Mouse (Mus musculus): ENCODE measurements around the gene Kctd18.

Kctd18 gene

GRCm38 (mm10) chr1:57989052-57989600 is 29.6 kb downstream of the Kctd18 start:
- no peak for DNase-seq (ENCODE audit: low spot score)

- DNase-seq (ENCODE audit: low spot score), result no peak
Observed at GRCm38 (mm10) chr1:57976860-57977259, 41.9 kb downstream of the Kctd18 start.

DNA sequence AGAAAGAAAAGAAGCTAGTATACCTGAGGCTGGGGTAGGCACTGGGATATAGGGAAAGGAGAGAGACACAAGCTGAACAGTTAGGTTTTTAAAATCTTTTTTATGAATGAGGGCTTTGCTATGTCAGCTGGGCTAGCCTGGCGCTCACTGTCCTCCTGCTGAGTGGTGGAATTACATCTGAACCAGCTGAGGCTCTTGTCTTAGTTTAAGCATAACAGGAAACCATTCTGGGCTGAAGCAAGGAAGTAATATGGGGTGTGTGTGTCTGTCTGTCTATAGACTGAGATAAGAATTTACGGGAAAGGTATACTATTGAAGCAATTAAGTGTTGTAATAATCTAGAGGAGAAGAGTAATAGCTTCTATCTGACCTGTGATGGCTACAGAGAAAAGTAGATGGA is 47.2 kb downstream of the Kctd18 start:
- no peak for DNase-seq (ENCODE audit: low spot score)

- DNase-seq (ENCODE audit: low spot score), result peak; percentile 91
Observed at GRCm38 (mm10) chr1:57969327-57970271, 49.2 kb downstream of the Kctd18 start.

DNA sequence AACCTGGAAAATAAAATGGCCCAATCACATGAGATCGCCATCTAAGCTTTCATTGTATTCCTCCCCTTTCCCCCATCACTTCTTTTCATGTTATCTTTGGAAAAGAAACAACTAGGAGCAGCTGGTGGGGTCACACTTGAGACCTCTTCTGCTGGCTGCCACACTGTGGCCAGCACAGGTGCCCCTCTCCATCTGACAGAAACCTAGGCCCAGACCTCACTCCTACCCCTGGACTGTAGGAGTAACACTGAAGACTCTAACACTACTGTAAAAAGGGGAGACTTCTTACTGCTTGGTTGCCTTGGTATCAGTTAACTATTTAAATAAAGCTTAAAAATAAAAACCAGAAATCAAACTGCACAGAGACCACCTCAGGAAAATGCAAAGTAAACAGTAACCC is 63.0 kb downstream of the Kctd18 start:
- no peak for DNase-seq (ENCODE audit: low spot score)

DNA sequence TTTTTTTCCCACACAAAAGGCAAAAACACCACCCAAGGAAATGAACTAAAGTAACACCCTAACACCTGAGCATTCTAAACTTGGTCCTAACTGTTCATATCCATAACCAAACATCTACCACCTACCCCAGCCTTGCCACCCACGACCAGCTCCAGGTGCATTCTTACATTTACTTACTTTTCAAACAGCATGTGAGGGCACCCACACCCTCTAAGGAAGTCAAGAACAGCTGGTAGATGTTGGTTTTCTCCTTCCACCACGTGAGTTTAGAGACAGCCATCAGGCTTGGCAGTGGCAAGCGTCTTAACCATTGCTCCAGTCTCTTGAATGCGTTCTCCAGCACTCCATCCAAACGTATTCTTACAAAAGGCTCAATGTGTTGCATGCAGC is 64.4 kb downstream of the Kctd18 start:
- no peak for DNase-seq (ENCODE audit: low spot score)

GRCm38 (mm10) chr1:57953586-57954375 is 65.0 kb downstream of the Kctd18 start:
- no peak for DNase-seq (ENCODE audit: low spot score)

DNA sequence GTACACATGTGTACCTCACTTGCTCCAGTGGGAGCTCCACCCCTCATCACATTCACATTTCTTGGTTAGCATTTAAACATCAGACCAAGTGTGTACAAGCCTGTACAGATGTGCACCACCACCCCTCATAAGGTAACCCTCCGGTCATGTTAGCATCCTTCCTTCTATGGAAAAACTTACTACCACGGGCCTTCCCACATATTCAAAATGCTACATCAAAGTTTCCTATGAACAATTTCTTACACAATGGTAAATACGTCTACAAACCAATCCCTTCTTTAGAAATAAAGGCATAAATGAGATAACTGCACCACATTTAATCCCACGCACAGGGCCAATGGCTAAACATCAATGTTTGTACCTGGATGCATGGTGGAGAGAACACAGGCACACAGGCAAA is 66.2 kb downstream of the Kctd18 start:
- DNase-seq (ENCODE audit: low spot score), result no peak

GRCm38 (mm10) chr1:57949716-57950115 is 69.0 kb downstream of the Kctd18 start:
- no peak for DNase-seq (ENCODE audit: low spot score)

DNA sequence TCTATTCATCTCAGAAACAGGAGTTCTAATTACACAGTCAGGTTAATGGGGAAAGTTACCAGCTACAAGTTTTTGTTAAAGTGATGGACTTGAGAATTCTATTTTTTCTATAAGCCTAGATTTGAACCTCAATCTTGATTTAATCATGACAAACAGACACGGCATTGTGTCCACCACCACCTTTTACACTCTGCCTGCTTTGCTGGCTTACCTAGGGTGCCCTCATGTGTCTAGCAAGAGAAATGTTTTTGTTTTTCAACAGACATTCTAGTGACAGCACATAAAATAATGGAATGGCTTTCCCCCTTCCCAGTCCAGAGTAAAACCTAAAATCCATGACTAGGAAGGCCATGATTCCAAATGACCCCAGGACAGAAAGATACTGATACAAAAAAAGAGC is 69.6 kb downstream of the Kctd18 start:
- no peak for DNase-seq (ENCODE audit: low spot score)

- no peak for DNase-seq (ENCODE audit: low spot score)
Observed at GRCm38 (mm10) chr1:57947552-57948347, 71.0 kb downstream of the Kctd18 start.

GRCm38 (mm10) chr1:57942215-57942614 is 76.5 kb downstream of the Kctd18 start:
- DNase-seq (ENCODE audit: low spot score), result no peak

GRCm38 (mm10) chr1:57941734-57942133 is 77.0 kb downstream of the Kctd18 start:
- DNase-seq (ENCODE audit: low spot score), result no peak

GRCm38 (mm10) chr1:57941095-57941494 is 77.7 kb downstream of the Kctd18 start:
- DNase-seq (ENCODE audit: low spot score), result no peak

DNA sequence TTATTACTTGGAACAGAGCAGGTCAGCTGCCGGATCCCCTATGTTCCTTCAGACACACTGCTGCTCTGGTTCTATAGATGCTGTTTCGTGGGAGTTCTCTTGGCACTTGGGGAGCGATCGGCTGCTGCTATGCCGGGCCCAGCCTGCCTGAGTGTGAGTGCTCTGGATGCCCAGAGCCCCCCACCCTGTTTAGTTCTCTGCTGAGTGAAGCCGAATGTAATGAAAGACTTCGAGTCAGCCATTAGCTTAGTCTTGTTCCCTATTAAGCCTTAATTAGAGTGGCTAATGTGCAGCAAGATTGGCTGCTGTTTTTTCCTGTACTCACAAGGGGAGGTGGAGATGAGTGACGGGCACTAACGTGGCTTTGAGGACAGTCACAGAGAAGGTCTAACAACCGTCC is 78.1 kb downstream of the Kctd18 start:
- DNase-seq (ENCODE audit: low spot score), result no peak

- DNase-seq (ENCODE audit: low spot score), result no peak
Observed at GRCm38 (mm10) chr1:57934287-57934686, 84.5 kb downstream of the Kctd18 start.

DNA sequence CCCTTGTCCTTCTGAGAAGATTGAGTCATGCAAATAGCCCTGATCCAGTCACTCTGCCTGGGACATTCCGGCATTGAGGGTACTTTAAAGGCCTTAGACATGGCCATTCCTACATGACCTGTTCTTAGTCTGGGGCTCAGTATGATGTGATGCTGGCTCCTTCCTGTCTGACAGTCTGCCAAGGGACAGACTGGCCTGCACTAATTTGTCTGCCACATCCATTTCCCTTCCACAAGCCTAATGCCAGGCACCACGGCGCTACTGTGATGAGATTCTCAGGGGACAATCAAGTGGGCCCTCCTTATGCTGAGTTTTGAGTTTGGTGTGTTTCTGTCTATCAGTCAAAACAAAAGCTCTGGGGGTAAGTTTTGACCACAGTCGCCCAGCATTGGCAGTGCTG is 100.2 kb downstream of the Kctd18 start:
- DNase-seq (ENCODE audit: low spot score), result no peak

DNA sequence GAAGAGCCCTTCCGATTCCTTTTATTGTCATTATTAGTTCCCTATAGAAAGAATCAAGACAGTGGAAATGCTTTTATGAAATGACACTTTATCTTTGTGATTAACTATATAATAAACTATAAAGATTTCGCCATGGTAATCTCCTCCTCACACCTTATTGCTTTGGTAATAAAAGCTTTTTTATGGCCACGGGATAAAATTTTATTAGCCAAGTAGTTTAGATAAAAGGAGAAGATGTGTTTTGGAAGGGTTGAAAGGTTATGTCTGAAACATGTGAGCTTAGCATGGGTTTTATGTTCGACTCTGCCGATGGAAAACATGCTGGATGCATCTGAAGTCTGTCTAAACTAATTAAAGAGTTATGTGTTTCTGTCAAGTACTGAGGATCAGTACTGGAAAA is 101.4 kb downstream of the Kctd18 start:
- DNase-seq (ENCODE audit: low spot score), result no peak

DNA sequence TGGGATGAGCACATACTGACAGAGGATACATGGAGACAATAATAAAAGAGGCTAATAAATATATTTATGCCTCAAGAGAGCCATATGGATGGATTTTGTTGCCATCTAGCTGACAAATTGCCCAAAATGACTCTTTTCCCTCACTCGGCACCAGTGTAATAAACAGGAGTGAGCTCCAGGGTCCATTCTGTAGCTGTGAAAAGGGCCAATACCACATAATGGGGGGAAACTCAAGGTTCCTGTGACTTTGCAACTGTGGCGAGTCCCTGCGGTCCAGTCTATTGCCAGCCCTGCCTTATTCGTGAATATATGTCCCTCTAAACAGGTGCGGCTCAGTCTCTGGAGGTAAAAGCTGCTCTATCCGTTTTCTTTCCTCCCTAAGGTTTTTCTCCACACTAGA is 107.2 kb downstream of the Kctd18 start:
- no peak for DNase-seq (ENCODE audit: low spot score)

DNA sequence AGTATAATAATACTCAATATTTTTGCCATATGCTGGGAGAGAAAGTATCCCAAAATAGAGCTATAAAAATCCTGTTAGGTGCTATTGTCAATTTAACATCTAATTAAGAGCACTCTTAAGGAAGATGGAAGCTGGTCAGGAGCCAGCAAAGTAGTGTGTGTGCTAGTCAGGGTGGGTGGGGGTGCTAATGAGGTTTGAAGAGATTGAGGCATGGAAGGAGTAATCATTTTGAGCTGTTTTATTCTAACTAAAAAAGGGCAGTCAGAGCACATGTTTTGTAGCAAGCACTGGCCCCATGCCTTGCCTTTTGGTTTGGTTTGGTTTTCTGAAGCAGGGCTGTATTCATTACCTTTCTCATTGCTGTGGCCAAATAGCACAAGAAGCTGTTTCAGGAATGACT is 112.4 kb downstream of the Kctd18 start:
- DNase-seq (ENCODE audit: low spot score), result no peak

- no peak for DNase-seq (ENCODE audit: low spot score)
Observed at GRCm38 (mm10) chr1:57905912-57906311, 112.8 kb downstream of the Kctd18 start.

Data from yolk sac, embryonic 10.5 days (tissue).